Mouse (Mus musculus): Measurements from ENCODE around the gene Ankrd52. TPM values are rescaled to one million over a fixed set of nuclear protein-coding genes. Genes with fewer than 3 reads are reported as not detected.
A peak's percentile ranks its signal among the peaks of the same experiment; 100 is the strongest.

The Ankrd52 gene
- polyA plus RNA-seq, 1 experiment = 7.0 TPM

DNA sequence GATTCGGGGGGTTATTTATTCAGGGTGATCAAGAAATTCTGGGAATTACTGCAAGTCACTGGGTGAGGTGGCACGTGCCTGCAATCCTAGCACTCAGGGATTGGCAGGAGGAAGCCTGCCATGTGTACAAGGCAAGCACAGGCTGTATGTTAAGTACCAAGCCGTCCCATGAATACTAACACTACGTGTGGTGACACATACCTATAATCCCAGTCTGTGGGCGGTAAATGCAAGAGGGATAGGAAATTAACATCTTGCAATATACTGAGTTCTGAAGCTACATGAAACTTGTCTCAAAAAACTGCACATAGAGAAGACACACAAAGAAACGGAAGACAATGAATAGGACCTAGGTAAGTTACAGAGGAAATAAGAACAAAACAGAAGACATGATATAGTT is 74.1 kb downstream of the Ankrd52 start:
- Histone ChIP-seq H3K4me1 (ENCODE audit: control insufficient read depth, insufficient read depth, low read length) (no peaks in the 10 kb centered on the region; the same call in 1 of the 2 replicates), H3K27me3 (ENCODE audit: control insufficient read depth, insufficient read depth, low read length) (no peaks in the 10 kb centered on the region), H3K36me3 (ENCODE audit: control insufficient read depth, insufficient read depth, low read length) (no peaks in the 10 kb centered on the region), H3K4me3 (ENCODE audit: control insufficient read depth, low read depth, low read length) (no peak overlapping the region), H3K27ac (ENCODE audit: control insufficient read depth, insufficient read depth, low read depth, low read length) (no peak overlapping the region)
- no peak for TF ChIP-seq CTCF (IDR thresholded peaks at IDR 0.05; ENCODE audit: control insufficient read depth, insufficient read depth, insufficient replicate concordance, low read depth, low read length)
- no peak for TF ChIP-seq POLR2A (IDR thresholded peaks at IDR 0.05; ENCODE audit: control insufficient read depth, low read depth, low read length)

DNA sequence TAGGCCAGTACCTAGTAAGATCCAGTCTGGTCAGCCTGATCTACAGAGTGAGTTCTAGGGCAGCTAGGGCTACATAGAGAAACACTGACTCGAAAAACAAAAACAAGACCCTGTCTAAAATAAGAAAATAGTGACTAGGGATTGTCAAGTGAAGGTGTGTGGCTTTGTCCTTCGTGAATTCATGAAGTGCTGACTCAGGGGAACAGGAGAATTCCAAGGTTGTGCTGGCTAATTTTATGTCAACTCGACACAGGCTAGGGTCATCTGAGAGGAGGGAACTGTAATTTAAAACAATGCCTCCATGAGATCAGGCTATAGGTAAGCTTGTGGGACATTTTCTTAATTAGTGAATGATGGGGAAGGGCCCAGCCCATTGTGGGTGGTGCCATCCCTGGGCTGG is 77.6 kb downstream of the Ankrd52 start:
- no peaks in the 10 kb centered on the region for H3K27me3 ChIP-seq (ENCODE audit: control insufficient read depth, insufficient read depth, low read length)
- no peaks in the 10 kb centered on the region for H3K36me3 ChIP-seq (ENCODE audit: control insufficient read depth, insufficient read depth, low read length)
- H3K4me1 ChIP-seq (ENCODE audit: control insufficient read depth, insufficient read depth, low read length) = peaks cover 3% of the 10 kb centered on the region
- no peak overlapping the region for H3K27ac ChIP-seq (ENCODE audit: control insufficient read depth, insufficient read depth, low read depth, low read length)
- no peak for TF ChIP-seq POLR2A (IDR thresholded peaks at IDR 0.05; ENCODE audit: control insufficient read depth, low read depth, low read length)
- no peak for TF ChIP-seq CTCF (IDR thresholded peaks at IDR 0.05; ENCODE audit: control insufficient read depth, insufficient read depth, insufficient replicate concordance, low read depth, low read length)
- H3K4me3 ChIP-seq (ENCODE audit: control insufficient read depth, low read depth, low read length) = no peak overlapping the region

DNA sequence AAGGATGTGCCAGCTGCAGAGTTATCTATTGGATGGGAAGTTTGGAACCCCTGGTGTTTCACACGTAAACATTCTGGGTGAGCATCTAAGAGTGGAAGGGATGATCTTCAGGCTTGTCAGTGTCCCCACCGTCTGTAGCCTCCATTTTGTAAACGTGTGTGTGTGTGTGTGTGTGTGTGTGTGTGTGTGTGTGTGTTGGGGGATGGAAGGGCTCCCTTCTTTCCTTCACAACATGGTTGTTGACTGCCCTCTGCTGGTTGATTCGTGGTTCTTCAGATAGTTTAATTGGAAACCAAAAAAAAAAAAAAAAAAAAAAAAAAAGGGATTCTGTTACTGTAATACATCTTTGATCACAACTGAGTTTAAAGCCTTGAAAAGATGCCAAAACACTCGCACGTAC is 78.4 kb downstream of the Ankrd52 start:
- Histone ChIP-seq H3K4me3 (ENCODE audit: control insufficient read depth, low read depth, low read length) (peak overlapping the region; percentile 30), H3K4me1 (ENCODE audit: control insufficient read depth, insufficient read depth, low read length) (peaks cover 7% of the 10 kb centered on the region), H3K36me3 (ENCODE audit: control insufficient read depth, insufficient read depth, low read length) (no peaks in the 10 kb centered on the region), H3K27ac (ENCODE audit: control insufficient read depth, insufficient read depth, low read depth, low read length) (no peak overlapping the region), H3K27me3 (ENCODE audit: control insufficient read depth, insufficient read depth, low read length) (no peaks in the 10 kb centered on the region)
- TF ChIP-seq CTCF (IDR thresholded peaks at IDR 0.05; ENCODE audit: control insufficient read depth, insufficient read depth, insufficient replicate concordance, low read depth, low read length) (0 out of 2 replicates have a peak, but pooled peaks have one; percentile 21), POLR2A (IDR thresholded peaks at IDR 0.05; ENCODE audit: control insufficient read depth, low read depth, low read length) (no peak)

DNA sequence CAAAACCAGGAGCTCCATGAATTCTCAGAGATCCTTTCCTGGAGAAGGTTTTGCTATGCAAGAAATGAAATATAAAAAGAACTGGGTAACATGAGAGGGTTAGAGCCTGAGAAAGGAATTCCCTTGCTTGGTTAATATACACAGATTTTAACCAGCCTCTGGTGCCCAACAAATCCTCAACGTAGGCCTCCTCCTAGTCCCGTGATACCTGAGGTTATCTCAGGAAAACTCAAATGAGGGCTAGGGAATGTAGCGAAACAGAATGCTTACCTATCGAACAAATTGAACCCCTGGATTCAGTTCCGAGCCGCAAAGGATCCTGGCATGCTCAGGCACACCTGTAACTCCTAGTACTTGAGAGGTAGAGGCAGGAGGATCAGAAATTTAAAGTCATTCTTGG is 80.8 kb downstream of the Ankrd52 start:
- no peaks in the 10 kb centered on the region for H3K27me3 ChIP-seq (ENCODE audit: control insufficient read depth, insufficient read depth, low read length)
- TF ChIP-seq CTCF (IDR thresholded peaks at IDR 0.05; ENCODE audit: control insufficient read depth, insufficient read depth, insufficient replicate concordance, low read depth, low read length) = no peak
- TF ChIP-seq POLR2A (IDR thresholded peaks at IDR 0.05; ENCODE audit: control insufficient read depth, low read depth, low read length) = no peak
- H3K4me3 ChIP-seq (ENCODE audit: control insufficient read depth, low read depth, low read length) = no peak overlapping the region
- H3K27ac ChIP-seq (ENCODE audit: control insufficient read depth, insufficient read depth, low read depth, low read length) = no peak overlapping the region
- peaks cover 2% of the 10 kb centered on the region; the same call in 1 of the 2 replicates for H3K36me3 ChIP-seq (ENCODE audit: control insufficient read depth, insufficient read depth, low read length)
- peaks cover 7% of the 10 kb centered on the region for H3K4me1 ChIP-seq (ENCODE audit: control insufficient read depth, insufficient read depth, low read length)

Other genes with a start within 250 kb of the Ankrd52 start
- gene Rbms2, start 196.8 kb upstream of the Ankrd52 start, polyA plus RNA-seq (2012; rRNA removed) = 17.3 and 19.4 TPM in 2 replicates
- 3.7 and 5.3 TPM in 2 replicates for gene Gls2, start 182.7 kb upstream of the Ankrd52 start, polyA plus RNA-seq (2012; rRNA removed)
- 3.1 and 3.4 TPM in 2 replicates for gene Spryd4, start 165.3 kb upstream of the Ankrd52 start, polyA plus RNA-seq (2012; rRNA removed)
- gene Mip, start 151.3 kb upstream of the Ankrd52 start, polyA plus RNA-seq (2012; rRNA removed) = not detected in 2 replicates
- gene Timeless, start 145.1 kb upstream of the Ankrd52 start, polyA plus RNA-seq (2012; rRNA removed) = 3.4 and 4.4 TPM in 2 replicates
- gene Apon, start 123.0 kb upstream of the Ankrd52 start, polyA plus RNA-seq (2012; rRNA removed) = 0.05 TPM in 1 of 2 replicates, not detected in the other
- gene Apof, start 108.4 kb upstream of the Ankrd52 start, polyA plus RNA-seq (2012; rRNA removed) = 0.44 and 0.60 TPM in 2 replicates
- 6.0 and 6.6 TPM in 2 replicates for gene Stat2, start 106.6 kb upstream of the Ankrd52 start, polyA plus RNA-seq (2012; rRNA removed)
- gene Il23a, start 78.4 kb upstream of the Ankrd52 start, polyA plus RNA-seq (2012; rRNA removed) = 0.06 and 0.36 TPM in 2 replicates
- gene Pan2, start 73.8 kb upstream of the Ankrd52 start, polyA plus RNA-seq (2012; rRNA removed) = 21.1 and 24.6 TPM in 2 replicates
- gene Cnpy2, start 54.7 kb upstream of the Ankrd52 start, polyA plus RNA-seq (2012; rRNA removed) = 7.4 and 9.2 TPM in 2 replicates
- 58.8 and 59.4 TPM in 2 replicates for gene Cs, start 39.4 kb upstream of the Ankrd52 start, polyA plus RNA-seq (2012; rRNA removed)
- 21.2 TPM in 2 replicates for gene Coq10a, start 8.1 kb upstream of the Ankrd52 start, polyA plus RNA-seq (2012; rRNA removed)
- gene Slc39a5, start 24.1 kb downstream of the Ankrd52 start, polyA plus RNA-seq (2012; rRNA removed) = 0.14 and 0.18 TPM in 2 replicates
- 22.5 and 27.7 TPM in 2 replicates for gene Nabp2, start 34.4 kb downstream of the Ankrd52 start, polyA plus RNA-seq (2012; rRNA removed)
- 82.6 and 84.1 TPM in 2 replicates for gene Rnf41, start 34.5 kb downstream of the Ankrd52 start, polyA plus RNA-seq (2012; rRNA removed)
- gene Smarcc2, start 82.1 kb downstream of the Ankrd52 start, polyA plus RNA-seq (2012; rRNA removed) = 138 and 141 TPM in 2 replicates
- gene Myl6, start 117.0 kb downstream of the Ankrd52 start, polyA plus RNA-seq (2012; rRNA removed) = 191 and 248 TPM in 2 replicates
- 20.3 and 23.2 TPM in 2 replicates for gene Myl6b, start 121.6 kb downstream of the Ankrd52 start, polyA plus RNA-seq (2012; rRNA removed)
- 1.6 and 3.1 TPM in 2 replicates for gene Esyt1, start 148.8 kb downstream of the Ankrd52 start, polyA plus RNA-seq (2012; rRNA removed)
- gene Zc3h10, start 170.7 kb downstream of the Ankrd52 start, polyA plus RNA-seq (2012; rRNA removed) = 29.9 and 33.9 TPM in 2 replicates
- gene Rpl41, start 172.2 kb downstream of the Ankrd52 start, polyA plus RNA-seq (2012; rRNA removed) = 1,504 and 1,952 TPM in 2 replicates
- gene Pa2g4, start 188.9 kb downstream of the Ankrd52 start, polyA plus RNA-seq (2012; rRNA removed) = 31.7 and 36.5 TPM in 2 replicates
- 0.77 and 2.1 TPM in 2 replicates for gene Erbb3, start 212.5 kb downstream of the Ankrd52 start, polyA plus RNA-seq (2012; rRNA removed)
- 296 and 407 TPM in 2 replicates for gene Rps26, start 249.6 kb downstream of the Ankrd52 start, polyA plus RNA-seq (2012; rRNA removed)